Mouse (Mus musculus): ENCODE measurements around the gene Nt5c1a. TPM values are rescaled to one million over a fixed set of nuclear protein-coding genes. Genes with fewer than 3 reads are reported as not detected.

Gene Nt5c1a
- total and polyA plus RNA-seq, 3 experiments: not detected

- ATAC-seq (ENCODE audit: extremely low read depth, insufficient number of reproducible peaks, low FRiP score, poor library complexity, severe bottlenecking): no peak
- Histone ChIP-seq H3K4me1 (ENCODE audit: insufficient read depth, low read depth, low read length) (no peaks in the 10 kb centered on the region), H3K4me3 (ENCODE audit: low read depth, low read length) (no peak overlapping the region), H3K27me3 (ENCODE audit: insufficient read depth, low read length) (peaks cover 9% of the 10 kb centered on the region), H3K9me3 (replicated peaks) (no peaks in the 10 kb centered on the region), H3K36me3 (replicated peaks) (no peaks in the 10 kb centered on the region)
- DNase-seq (ENCODE audit: low spot score): no peak
- no peak for TF ChIP-seq TAL1 (conservative IDR thresholded peaks at IDR 0.05; ENCODE audit: low read depth, low read length)
Observed at GRCm38 (mm10) chr4:123237386-123238266, 36.3 kb downstream of the Nt5c1a start.

GRCm38 (mm10) chr4:123239361-123240203 is 38.3 kb downstream of the Nt5c1a start:
- Histone ChIP-seq H3K4me3 (ENCODE audit: low read depth, low read length) (no peak overlapping the region), H3K4me1 (ENCODE audit: insufficient read depth, low read depth, low read length) (no peaks in the 10 kb centered on the region), H3K36me3 (replicated peaks) (no peaks in the 10 kb centered on the region), H3K9me3 (replicated peaks) (no peaks in the 10 kb centered on the region), H3K27me3 (ENCODE audit: insufficient read depth, low read length) (peaks cover 8% of the 10 kb centered on the region)
- no peak for ATAC-seq (ENCODE audit: extremely low read depth, insufficient number of reproducible peaks, low FRiP score, poor library complexity, severe bottlenecking)
- no peak for DNase-seq (ENCODE audit: low spot score)
- TF ChIP-seq GATA2 (IDR thresholded peaks at IDR 0.05; ENCODE audit: borderline replicate concordance, low read depth, low read length) (no peak), POLR2AphosphoS5 (IDR thresholded peaks at IDR 0.05; ENCODE audit: insufficient replicate concordance, low read depth, low read length) (no peak), GATA1 (IDR thresholded peaks at IDR 0.05; ENCODE audit: borderline replicate concordance, low read length) (no peak), CTCF (IDR thresholded peaks at IDR 0.05; ENCODE audit: low read depth, low read length) (no peak), TAL1 (conservative IDR thresholded peaks at IDR 0.05; ENCODE audit: low read depth, low read length) (no peak)

GRCm38 (mm10) chr4:123246221-123246620 is 44.9 kb downstream of the Nt5c1a start:
- Histone ChIP-seq H3K4me1 (ENCODE audit: insufficient read depth, low read depth, low read length) (no peaks in the 10 kb centered on the region), H3K36me3 (replicated peaks) (no peaks in the 10 kb centered on the region), H3K4me3 (ENCODE audit: low read depth, low read length) (no peak overlapping the region), H3K27me3 (ENCODE audit: insufficient read depth, low read length) (peaks cover 19% of the 10 kb centered on the region), H3K9me3 (replicated peaks) (no peaks in the 10 kb centered on the region)
- TF ChIP-seq TAL1 (conservative IDR thresholded peaks at IDR 0.05; ENCODE audit: low read depth, low read length): no peak
- no peak for TF ChIP-seq GATA2 (IDR thresholded peaks at IDR 0.05; ENCODE audit: borderline replicate concordance, low read depth, low read length)
- TF ChIP-seq GATA1 (IDR thresholded peaks at IDR 0.05; ENCODE audit: borderline replicate concordance, low read length): no peak
- TF ChIP-seq POLR2AphosphoS5 (IDR thresholded peaks at IDR 0.05; ENCODE audit: insufficient replicate concordance, low read depth, low read length): no peak
- no peak for TF ChIP-seq CTCF (IDR thresholded peaks at IDR 0.05; ENCODE audit: low read depth, low read length)
- ATAC-seq (ENCODE audit: extremely low read depth, insufficient number of reproducible peaks, low FRiP score, poor library complexity, severe bottlenecking) (no peak), DNase-seq (ENCODE audit: low spot score) (no peak)

- TF ChIP-seq POLR2AphosphoS5 (IDR thresholded peaks at IDR 0.05; ENCODE audit: insufficient replicate concordance, low read depth, low read length) (no peak), CTCF (IDR thresholded peaks at IDR 0.05; ENCODE audit: low read depth, low read length) (no peak), GATA1 (IDR thresholded peaks at IDR 0.05; ENCODE audit: borderline replicate concordance, low read length) (no peak), GATA2 (IDR thresholded peaks at IDR 0.05; ENCODE audit: borderline replicate concordance, low read depth, low read length) (no peak), TAL1 (conservative IDR thresholded peaks at IDR 0.05; ENCODE audit: low read depth, low read length) (no peak)
- H3K9me3 ChIP-seq (replicated peaks): no peaks in the 10 kb centered on the region
- DNase-seq (ENCODE audit: low spot score) (no peak), ATAC-seq (ENCODE audit: extremely low read depth, insufficient number of reproducible peaks, low FRiP score, poor library complexity, severe bottlenecking) (no peak)
- H3K4me3 ChIP-seq (ENCODE audit: low read depth, low read length): no peak overlapping the region
- no peaks in the 10 kb centered on the region for H3K36me3 ChIP-seq (replicated peaks)
- peaks cover 21% of the 10 kb centered on the region for H3K27me3 ChIP-seq (ENCODE audit: insufficient read depth, low read length)
- H3K4me1 ChIP-seq (ENCODE audit: insufficient read depth, low read depth, low read length): no peaks in the 10 kb centered on the region
Observed at GRCm38 (mm10) chr4:123246651-123247050, 45.3 kb downstream of the Nt5c1a start.

- H3K9me3 ChIP-seq (replicated peaks): no peaks in the 10 kb centered on the region
- no peak for TF ChIP-seq GATA1 (IDR thresholded peaks at IDR 0.05; ENCODE audit: borderline replicate concordance, low read length)
- TF ChIP-seq GATA2 (IDR thresholded peaks at IDR 0.05; ENCODE audit: borderline replicate concordance, low read depth, low read length): no peak
- no peak for TF ChIP-seq POLR2AphosphoS5 (IDR thresholded peaks at IDR 0.05; ENCODE audit: insufficient replicate concordance, low read depth, low read length)
- no peak for TF ChIP-seq CTCF (IDR thresholded peaks at IDR 0.05; ENCODE audit: low read depth, low read length)
- TF ChIP-seq TAL1 (conservative IDR thresholded peaks at IDR 0.05; ENCODE audit: low read depth, low read length): no peak
- no peak for ATAC-seq (ENCODE audit: extremely low read depth, insufficient number of reproducible peaks, low FRiP score, poor library complexity, severe bottlenecking)
- H3K27me3 ChIP-seq (ENCODE audit: insufficient read depth, low read length): peaks cover 23% of the 10 kb centered on the region
- H3K4me1 ChIP-seq (ENCODE audit: insufficient read depth, low read depth, low read length): no peaks in the 10 kb centered on the region
- no peak for DNase-seq (ENCODE audit: low spot score)
- H3K4me3 ChIP-seq (ENCODE audit: low read depth, low read length): no peak overlapping the region
- no peaks in the 10 kb centered on the region for H3K36me3 ChIP-seq (replicated peaks)
Observed at GRCm38 (mm10) chr4:123247147-123247880, 46.0 kb downstream of the Nt5c1a start.

Data from G1E (cell line).